Mouse (Mus musculus): Measurements from ENCODE around the gene Gm3264. TPM values are rescaled to one million over a fixed set of nuclear protein-coding genes. Genes with fewer than 3 reads are reported as not detected.
"Not testable (repeated sequence)": the region's sequence is repeated elsewhere in the genome, so short reads cannot be mapped to it uniquely, and the experiment has no call there.

The Gm3264 gene
- 1 to 10 TPM in 1 of 4 experiments, under 1 TPM in 1, not detected in 2; 0.90 to 1.8 TPM for total RNA-seq (2022)

- DNase-seq = not testable (repeated sequence)
Observed at GRCm38 (mm10) chr14:4855299-4855980, at the start of gene Gm3264. Gene Gm3264 (plus strand): TSS chr14:4855576.

GRCm38 (mm10) chr14:4806421-4806820 lies 49.0 kb upstream of the Gm3264 start:
- peak; percentile 5 for DNase-seq

GRCm38 (mm10) chr14:4821950-4822349 lies 33.4 kb upstream of the Gm3264 start:
- DNase-seq = not testable (repeated sequence)

GRCm38 (mm10) chr14:4837806-4838205 lies 17.6 kb upstream of the Gm3264 start, which contains the start of gene Gm3269:
Gene Gm3269 (plus strand): TSS chr14:4838106.
- DNase-seq = not testable (repeated sequence)

GRCm38 (mm10) chr14:4892116-4892515 lies 36.7 kb downstream of the Gm3264 start, which contains the start of gene Gm3278:
Gene Gm3278 (plus strand): TSS chr14:4892416.
- not testable (repeated sequence) for DNase-seq

Other genes with a start within 250 kb of the Gm3264 start
- not detected for gene Gm8159, start 223.2 kb upstream of the Gm3264 start, total RNA-seq (2022)
- not detected for gene Gm3239, start 191.4 kb upstream of the Gm3264 start, total RNA-seq (2022)
- gene Gm7876, start 146.3 kb upstream of the Gm3264 start, total RNA-seq (2022) = not detected
- not detected for gene Gm3252, start 128.8 kb upstream of the Gm3264 start, total RNA-seq (2022)
- gene Gm9602, start 79.2 kb upstream of the Gm3264 start, total RNA-seq (2022) = not detected
- gene Gm3269, start 17.5 kb upstream of the Gm3264 start, total RNA-seq (2022) = not detected
- gene Gm3278, start 36.8 kb downstream of the Gm3264 start, total RNA-seq (2022) = not detected
- gene Gm8297, start 128.4 kb downstream of the Gm3264 start, total RNA-seq (2022) = not detected
- not detected for gene Gm3298, start 160.3 kb downstream of the Gm3264 start, total RNA-seq (2022)
- gene 4930555G01Rik, start 195.1 kb downstream of the Gm3264 start, total RNA-seq (2022) = not detected
- gene Gm8281, start 215.5 kb downstream of the Gm3264 start, total RNA-seq (2022) = not detected